Mouse (Mus musculus) stomach, embryonic 16.5 days (tissue): Measurements from ENCODE around the gene Spaca3. TPM values are rescaled to one million over a fixed set of nuclear protein-coding genes. Genes with fewer than 3 reads are reported as not detected.

ENCODE experiments used
- ATAC-seq: fragments of 200-750 bp; cut with Nextera tagmentation; 2 replicates; pipeline ENCODE4 v1.8.0; 2017; ENCODE audit warnings: moderate number of reproducible peaks, moderate TSS enrichment; ENCODE audit not compliant: insufficient read depth, low FRiP score
- H3K27ac ChIP-seq: fragments of 300-500 bp; sonication (generic); 2 replicates; pipeline ENCODE4 v1.5.1; 2014; ENCODE audit warnings: low read length
- H3K27me3 ChIP-seq: fragments of 300-500 bp; sonication (generic); 2 replicates; pipeline ENCODE4 v1.6.1; 2014; ENCODE audit warnings: low read length, control low read depth, mixed read lengths; ENCODE audit not compliant: control insufficient read depth, insufficient read depth
- H3K36me3 ChIP-seq: fragments of 300-500 bp; sonication (generic); 2 replicates; pipeline ENCODE4 v1.6.1; 2014; ENCODE audit warnings: low read length; ENCODE audit not compliant: control insufficient read depth, insufficient read depth
- H3K4me1 ChIP-seq: fragments of 300-500 bp; sonication (generic); 2 replicates; pipeline ENCODE4 v1.6.1; 2014; ENCODE audit warnings: low read length, control low read depth, mixed read lengths; ENCODE audit not compliant: control insufficient read depth, insufficient read depth
- H3K4me2 ChIP-seq: fragments of 300-500 bp; sonication (generic); 2 replicates; pipeline ENCODE4 v1.6.1; 2014; ENCODE audit warnings: low read depth, low read length, mixed read lengths
- H3K4me3 ChIP-seq: fragments of 300-500 bp; sonication (generic); replicated peaks from 2 replicates; pipeline ENCODE4 v1.5.1; 2014; ENCODE audit warnings: mild to moderate bottlenecking, low read length
- H3K9ac ChIP-seq: fragments of 300-500 bp; sonication (generic); 2 replicates; pipeline ENCODE4 v1.6.1; 2014; ENCODE audit warnings: low read length
- H3K9me3 ChIP-seq: fragments of 300-500 bp; sonication (generic); replicated peaks from 2 replicates; pipeline ENCODE4 v1.6.1; 2016; ENCODE audit warnings: low read length, control low read depth; ENCODE audit not compliant: control insufficient read depth
- WGBS: fragments of 180-500 bp; shearing (Covaris S2); extraction: QIAGEN DNeasy Blood & Tissue Kit; methylation state at CpG from one replicate; pipeline ENCODE4 v1.1.7; 2014; 5-methylcytosine and 5-hydroxymethylcytosine counted together
- polyA plus RNA-seq: library from polyadenylated mRNA; unstranded; fragments of >200 nt; fragmentation: Nextera tagmentation; extraction: Ambion mirVana; gene quantifications from 2 replicates; pipeline ENCODE4 v1.2.1, GENCODE M21; 2015

Gene Spaca3
- polyA plus RNA-seq, 1 experiment from 2014 or later = not detected

- no peaks in the 10 kb centered on the region for H3K27me3 ChIP-seq
- ATAC-seq = no peak
- H3K4me2 ChIP-seq = no peak overlapping the region; the same call in 1 of the 2 replicates
- H3K27ac ChIP-seq = peak overlapping the region; percentile 46
- peaks cover 7% of the 10 kb centered on the region for H3K4me1 ChIP-seq
- H3K36me3 ChIP-seq = peaks cover 10% of the 10 kb centered on the region; the same call in 1 of the 2 replicates
- no peaks in the 10 kb centered on the region for H3K9me3 ChIP-seq
- no peak overlapping the region for H3K4me3 ChIP-seq
- WGBS = 50% methylated on average over 14 of the region's 14 CpGs
- no peak overlapping the region for H3K9ac ChIP-seq
Observed at GRCm38 (mm10) chr11:80821296-80821695, 36.9 kb upstream of the Spaca3 start.

DNA sequence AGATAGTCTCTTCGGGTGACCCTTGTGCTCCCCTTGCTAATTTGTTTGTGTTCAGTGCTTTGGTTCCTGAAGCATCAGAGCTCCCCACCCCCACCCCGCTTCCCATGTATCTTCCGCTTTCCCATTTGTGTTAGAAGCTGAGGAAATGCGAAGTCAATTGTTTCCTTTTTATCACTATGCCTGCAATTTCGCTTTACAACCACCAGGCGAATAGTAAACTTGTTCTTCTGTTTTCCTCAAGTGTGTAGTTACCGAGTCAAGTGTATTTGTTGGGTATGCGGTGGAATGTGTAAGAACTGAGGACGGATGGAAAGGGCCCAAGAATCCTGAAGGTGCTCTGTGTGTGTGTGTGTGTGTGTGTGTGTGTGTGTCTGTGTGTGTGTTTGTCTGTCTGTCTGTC is 36.4 kb upstream of the Spaca3 start:
- no peak overlapping the region for H3K4me2 ChIP-seq
- WGBS = 82% methylated on average over 9 of the region's 9 CpGs
- peaks cover 7% of the 10 kb centered on the region for H3K4me1 ChIP-seq
- H3K9ac ChIP-seq = no peak overlapping the region
- no peaks in the 10 kb centered on the region for H3K9me3 ChIP-seq
- peaks cover 10% of the 10 kb centered on the region; the same call in 1 of the 2 replicates for H3K36me3 ChIP-seq
- no peak overlapping the region for H3K4me3 ChIP-seq
- no peak overlapping the region for H3K27ac ChIP-seq
- no peak for ATAC-seq
- no peaks in the 10 kb centered on the region for H3K27me3 ChIP-seq

DNA sequence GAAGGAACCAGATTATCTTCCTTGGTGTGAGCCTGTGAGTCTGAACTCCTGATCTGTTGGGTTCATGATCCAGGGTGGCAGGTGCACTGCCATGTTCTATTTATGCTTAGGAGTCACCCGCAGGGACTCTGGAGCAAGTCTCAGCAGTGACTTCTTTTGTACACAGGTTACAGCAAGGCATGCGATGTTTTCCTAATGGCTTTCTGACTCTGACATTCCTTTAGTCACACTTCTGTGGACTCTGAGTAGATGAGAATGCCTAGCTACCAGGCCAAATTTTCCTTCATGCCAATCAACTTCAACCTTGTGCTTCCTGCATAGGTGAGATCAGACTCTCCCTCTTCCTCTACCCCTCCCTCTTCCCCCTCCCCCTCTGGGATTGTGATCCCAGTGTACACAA is 22.8 kb upstream of the Spaca3 start:
- Histone ChIP-seq H3K9ac (no peak overlapping the region), H3K27ac (no peak overlapping the region; the same call in 1 of the 2 replicates), H3K4me2 (no peak overlapping the region), H3K36me3 (no peaks in the 10 kb centered on the region), H3K9me3 (no peaks in the 10 kb centered on the region), H3K4me3 (no peak overlapping the region), H3K27me3 (no peaks in the 10 kb centered on the region), H3K4me1 (no peaks in the 10 kb centered on the region)
- peak; percentile 29; the same call in 1 of the 2 replicates for ATAC-seq
- WGBS = 78% methylated on average over 2 of the region's 2 CpGs

DNA sequence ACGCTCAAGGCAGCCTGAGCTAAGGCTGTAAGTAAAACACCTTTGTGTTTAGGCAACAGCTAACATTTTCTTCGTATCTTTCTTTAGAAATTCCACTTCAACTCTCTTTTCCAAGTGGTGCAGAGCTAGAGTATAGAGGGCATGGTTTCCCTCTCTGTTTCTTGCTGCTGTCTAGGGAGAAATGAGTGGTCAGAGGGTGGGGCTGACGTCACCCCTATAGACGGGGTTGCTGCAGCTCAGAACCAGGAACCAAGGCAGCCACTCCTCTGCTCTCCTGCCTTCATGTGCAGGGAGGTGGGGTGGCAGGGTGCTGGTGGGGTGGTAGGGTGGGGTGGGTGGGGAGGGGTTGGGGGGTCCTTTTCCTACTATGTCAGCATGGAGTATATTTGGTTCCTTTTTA is 22.3 kb upstream of the Spaca3 start:
- Histone ChIP-seq H3K27ac (no peak overlapping the region), H3K36me3 (no peaks in the 10 kb centered on the region), H3K9ac (no peak overlapping the region), H3K4me1 (no peaks in the 10 kb centered on the region), H3K27me3 (no peaks in the 10 kb centered on the region), H3K9me3 (no peaks in the 10 kb centered on the region), H3K4me3 (no peak overlapping the region), H3K4me2 (no peak overlapping the region)
- WGBS = 62% methylated on average over 4 of the region's 4 CpGs
- peak; percentile 25; the same call in 1 of the 2 replicates for ATAC-seq

DNA sequence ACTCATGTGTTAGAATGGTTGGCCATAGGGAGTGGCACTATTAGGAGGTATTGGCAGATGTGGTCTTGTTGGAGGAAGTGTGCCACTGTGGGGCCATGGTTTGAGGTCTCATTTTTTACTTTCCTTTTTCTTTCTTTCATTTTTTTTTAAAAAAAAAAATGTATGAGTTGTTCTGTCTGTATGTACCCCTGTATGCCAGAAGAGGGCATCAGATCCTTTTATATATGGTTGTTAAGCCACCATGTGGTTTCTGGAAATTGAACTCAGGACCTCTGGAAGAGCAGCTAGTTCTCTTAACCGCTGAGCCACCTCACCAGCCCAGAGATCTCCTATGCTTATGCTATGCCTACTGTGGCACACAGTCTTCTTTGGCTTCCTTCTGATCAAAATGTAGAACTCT is 19.4 kb upstream of the Spaca3 start:
- no peak overlapping the region for H3K9ac ChIP-seq
- H3K36me3 ChIP-seq = no peaks in the 10 kb centered on the region
- H3K4me2 ChIP-seq = no peak overlapping the region
- no peak overlapping the region for H3K27ac ChIP-seq
- 83% methylated on average over 1 of the region's 1 CpGs for WGBS
- no peaks in the 10 kb centered on the region for H3K27me3 ChIP-seq
- no peaks in the 10 kb centered on the region for H3K9me3 ChIP-seq
- no peak overlapping the region for H3K4me3 ChIP-seq
- no peaks in the 10 kb centered on the region for H3K4me1 ChIP-seq
- no peak for ATAC-seq

DNA sequence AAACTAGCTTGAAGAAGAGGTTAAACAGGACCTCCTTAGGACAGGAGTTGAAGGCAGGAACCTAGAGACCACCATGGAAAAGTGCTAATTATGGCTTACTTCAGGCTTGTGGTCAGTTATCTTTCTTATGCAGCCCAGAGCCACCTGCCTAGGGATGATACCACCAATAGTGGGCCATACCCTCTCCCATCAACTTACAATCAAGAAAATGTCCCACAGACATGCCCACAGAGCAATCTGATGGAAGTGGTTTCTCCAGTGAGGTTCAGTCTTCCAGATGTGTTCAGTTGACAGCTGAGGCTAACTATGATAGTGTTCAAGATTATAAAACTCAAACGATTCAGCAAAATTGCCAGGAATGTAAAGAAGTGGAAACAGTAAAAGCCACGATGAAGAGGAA is 14.7 kb upstream of the Spaca3 start:
- Histone ChIP-seq H3K27ac (no peak overlapping the region), H3K36me3 (no peaks in the 10 kb centered on the region), H3K9me3 (no peaks in the 10 kb centered on the region), H3K4me3 (no peak overlapping the region), H3K4me1 (no peaks in the 10 kb centered on the region), H3K27me3 (0 out of 2 replicates have a peak, but pooled peaks cover 3% of the 10 kb centered on the region), H3K4me2 (no peak overlapping the region), H3K9ac (no peak overlapping the region)
- ATAC-seq = no peak
- 82% methylated on average over 2 of the region's 2 CpGs for WGBS

- no peak for ATAC-seq
- no peaks in the 10 kb centered on the region for H3K4me1 ChIP-seq
- 48% methylated on average over 7 of the region's 7 CpGs for WGBS
- no peak overlapping the region for H3K27ac ChIP-seq
- 0 out of 2 replicates have a peak, but pooled peaks cover 3% of the 10 kb centered on the region for H3K27me3 ChIP-seq
- H3K9me3 ChIP-seq = no peaks in the 10 kb centered on the region
- no peak overlapping the region for H3K9ac ChIP-seq
- H3K4me2 ChIP-seq = no peak overlapping the region
- H3K4me3 ChIP-seq = no peak overlapping the region
- H3K36me3 ChIP-seq = no peaks in the 10 kb centered on the region
Observed at GRCm38 (mm10) chr11:80845486-80845885, 12.7 kb upstream of the Spaca3 start.

DNA sequence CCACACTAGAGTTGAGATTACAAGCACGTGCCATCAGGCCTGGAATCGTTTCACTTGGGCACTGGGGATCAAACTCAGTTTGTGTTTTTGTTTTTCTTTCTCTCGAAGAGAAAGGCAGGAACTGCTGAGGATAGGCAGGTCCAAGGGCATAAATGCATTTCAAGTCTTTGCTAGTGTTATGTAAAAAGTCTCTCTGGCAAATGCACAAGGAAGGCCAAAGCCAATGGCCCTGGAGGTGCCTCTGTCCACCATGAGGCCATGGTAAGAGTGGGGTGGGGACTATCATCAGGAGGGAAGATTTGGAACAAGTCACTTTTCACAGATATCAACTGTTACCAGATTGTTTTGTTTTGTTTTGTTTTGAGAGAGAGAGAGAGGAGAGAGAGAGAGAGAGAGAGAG is 12.1 kb upstream of the Spaca3 start:
- no peak overlapping the region for H3K27ac ChIP-seq

GRCm38 (mm10) chr11:80848131-80848530 is 10.0 kb upstream of the Spaca3 start:
- 54% methylated on average over 5 of the region's 5 CpGs for WGBS
- no peaks in the 10 kb centered on the region for H3K36me3 ChIP-seq
- no peaks in the 10 kb centered on the region for H3K9me3 ChIP-seq
- H3K4me2 ChIP-seq = no peak overlapping the region
- no peaks in the 10 kb centered on the region for H3K4me1 ChIP-seq
- H3K4me3 ChIP-seq = no peak overlapping the region
- no peak overlapping the region for H3K9ac ChIP-seq
- H3K27ac ChIP-seq = no peak overlapping the region
- no peak for ATAC-seq
- H3K27me3 ChIP-seq = 0 out of 2 replicates have a peak, but pooled peaks cover 3% of the 10 kb centered on the region

More for the DNA sequence above, 12.1 kb upstream of the Spaca3 start:
- ATAC-seq = no peak
- H3K4me2 ChIP-seq = no peak overlapping the region
- H3K27me3 ChIP-seq = 0 out of 2 replicates have a peak, but pooled peaks cover 3% of the 10 kb centered on the region
- H3K4me3 ChIP-seq = no peak overlapping the region
- H3K9me3 ChIP-seq = no peaks in the 10 kb centered on the region
- 33% methylated on average over 3 of the region's 3 CpGs for WGBS
- H3K4me1 ChIP-seq = no peaks in the 10 kb centered on the region
- H3K36me3 ChIP-seq = no peaks in the 10 kb centered on the region
- no peak overlapping the region for H3K9ac ChIP-seq
